Mouse (Mus musculus) liver, postnatal 0 days (tissue): ENCODE results near the gene Slx4ip.

Source experiments
- CTCF ChIP-seq: sonication (generic); IDR thresholded peaks from 2 replicates; pipeline ENCODE4 v1.5.1; 2016; ENCODE audit warnings: antibody characterized with exemption, low read depth
- EP300 ChIP-seq: IDR thresholded peaks from 2 replicates; pipeline ENCODE4 v1.6.1; 2016; ENCODE audit warnings: antibody characterized with exemption, low read depth, mild to moderate bottlenecking

GRCm38 (mm10) chr2:137091766-137092522, 200.9 kb downstream of the Slx4ip start:
- TF ChIP-seq CTCF (no peak), EP300 (no peak)
